Mouse (Mus musculus): Measurements from ENCODE around the gene Rnf151. TPM values are rescaled to one million over a fixed set of nuclear protein-coding genes. Genes with fewer than 3 reads are reported as not detected.
"Not testable (repeated sequence)": the region's sequence is repeated elsewhere in the genome, so short reads cannot be mapped to it uniquely, and the experiment has no call there.

Rnf151 gene
- total RNA-seq, 2 experiments from 2014 or later = not detected

DNA sequence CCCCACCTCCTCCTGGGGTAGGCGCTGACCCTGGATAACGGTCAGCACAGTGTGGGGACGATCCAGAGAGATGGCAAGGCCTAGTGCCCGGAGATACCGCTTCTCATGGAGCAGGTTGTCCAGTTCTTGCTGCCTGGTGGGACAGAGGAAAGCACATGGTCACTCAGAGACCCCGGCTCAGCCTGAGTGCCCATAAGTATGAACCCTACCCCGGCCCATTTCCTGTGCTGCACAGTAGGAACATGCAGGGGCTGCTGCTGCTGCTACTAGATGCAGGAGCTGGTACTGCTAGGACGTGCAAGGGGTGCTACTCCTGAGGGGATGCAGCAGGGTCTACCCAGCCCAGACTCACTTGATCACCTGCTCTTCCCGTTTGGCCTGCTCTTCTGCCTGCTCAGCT lies 16.6 kb downstream of the Rnf151 start:
- no peak for DNase-seq

DNA sequence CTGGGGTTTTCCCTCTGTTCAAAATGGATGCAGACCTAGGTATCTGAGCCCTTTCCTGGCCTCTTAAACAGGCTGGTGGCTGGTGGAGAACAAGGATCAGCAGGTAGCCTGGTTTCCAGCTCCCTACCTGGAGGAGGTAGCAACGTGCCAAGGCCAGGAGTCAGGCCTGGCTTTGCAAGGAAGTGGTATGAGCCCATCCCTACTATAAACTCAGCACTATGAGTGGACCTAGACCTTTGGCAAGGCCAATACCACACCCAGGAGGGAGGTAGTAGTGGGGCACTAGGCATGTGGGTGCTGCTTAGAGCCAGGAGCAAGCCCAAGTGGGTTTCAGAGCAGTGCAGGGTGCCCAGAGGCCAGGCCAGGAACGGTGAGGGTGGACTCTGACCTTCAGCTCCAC lies 18.4 kb downstream of the Rnf151 start:
- no peak for DNase-seq

DNA sequence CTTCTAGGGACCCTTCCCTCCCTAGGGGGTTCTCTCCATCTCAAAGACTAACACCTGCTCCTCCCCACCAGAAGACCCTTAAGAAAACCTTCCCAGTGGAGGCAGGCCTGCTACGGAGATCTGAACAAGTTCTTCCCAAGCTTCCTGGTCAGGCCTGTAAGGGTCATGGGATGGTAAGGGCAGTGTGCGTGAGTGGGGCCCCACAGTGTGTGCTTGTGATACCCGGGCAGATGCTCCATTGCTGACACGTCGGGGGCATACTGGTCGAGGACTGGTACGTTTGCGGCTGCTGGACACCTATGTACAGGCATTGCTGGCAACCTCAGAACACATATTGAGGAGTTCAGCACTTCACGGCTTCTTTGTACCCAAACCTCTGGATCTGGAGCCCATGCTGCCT lies 19.1 kb downstream of the Rnf151 start:
- DNase-seq = no peak

DNA sequence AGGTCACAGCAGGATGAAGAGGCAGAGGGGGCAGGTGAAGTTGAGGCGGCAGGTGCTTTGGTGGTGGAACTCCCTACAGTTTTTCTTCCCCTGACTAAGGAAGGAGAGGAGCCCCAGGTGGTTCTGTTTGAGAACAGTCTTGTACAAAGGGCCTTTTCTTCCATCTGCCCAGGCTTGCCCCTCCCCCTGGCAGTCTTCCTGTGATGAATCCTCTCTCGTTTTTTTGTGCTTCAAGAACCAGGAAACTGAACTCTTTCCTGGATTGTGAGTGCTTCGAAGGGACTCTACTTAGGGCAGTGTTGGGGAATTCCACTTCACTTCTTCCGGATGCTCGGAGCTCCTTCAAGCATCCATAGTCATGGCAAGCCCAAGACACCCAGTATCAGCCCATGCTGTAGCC lies 19.9 kb downstream of the Rnf151 start:
- no peak for DNase-seq

DNA sequence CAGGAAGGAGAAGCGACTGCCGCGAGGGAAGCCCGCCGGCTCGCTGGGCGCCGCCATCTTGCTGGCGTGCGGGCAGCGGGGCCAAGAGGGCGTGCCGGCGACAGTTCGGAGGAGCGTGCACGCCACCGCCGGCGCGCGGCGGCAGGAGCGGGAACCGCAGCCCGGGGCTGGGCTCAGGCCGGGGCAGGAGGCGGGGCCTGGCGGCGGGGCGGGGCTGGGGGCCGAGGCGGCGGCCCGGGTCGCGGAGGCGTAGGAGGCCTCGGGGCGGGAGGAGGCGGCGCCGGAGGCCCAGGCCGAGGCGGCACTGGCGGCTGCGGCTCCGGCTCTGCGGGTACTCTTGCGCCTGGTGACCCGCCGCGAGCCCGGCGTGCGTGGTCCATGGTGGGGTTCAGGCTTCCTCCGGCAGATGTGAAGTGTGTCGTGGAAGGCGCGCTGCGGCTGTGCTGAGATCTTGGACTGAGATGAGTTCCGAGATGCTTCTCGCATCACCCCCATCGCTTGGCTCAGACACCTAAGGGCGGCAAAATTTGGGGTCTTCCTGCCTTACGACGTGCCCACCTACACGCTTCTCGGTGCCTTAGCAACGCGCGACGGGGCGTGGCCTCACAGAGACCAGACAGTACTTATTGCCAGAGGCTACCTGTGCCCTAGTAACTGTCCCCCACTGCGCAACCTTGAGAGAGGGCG lies 21.7 kb downstream of the Rnf151 start, which contains the start of the genes Gfer and Noxo1:
Gene Gfer, minus strand, starts transcription at position 146 of the 687 bp plus-strand sequence.
Gene Noxo1, plus strand, starts transcription at position 224 of the 687 bp plus-strand sequence.
- peak; percentile 93 for DNase-seq

DNA sequence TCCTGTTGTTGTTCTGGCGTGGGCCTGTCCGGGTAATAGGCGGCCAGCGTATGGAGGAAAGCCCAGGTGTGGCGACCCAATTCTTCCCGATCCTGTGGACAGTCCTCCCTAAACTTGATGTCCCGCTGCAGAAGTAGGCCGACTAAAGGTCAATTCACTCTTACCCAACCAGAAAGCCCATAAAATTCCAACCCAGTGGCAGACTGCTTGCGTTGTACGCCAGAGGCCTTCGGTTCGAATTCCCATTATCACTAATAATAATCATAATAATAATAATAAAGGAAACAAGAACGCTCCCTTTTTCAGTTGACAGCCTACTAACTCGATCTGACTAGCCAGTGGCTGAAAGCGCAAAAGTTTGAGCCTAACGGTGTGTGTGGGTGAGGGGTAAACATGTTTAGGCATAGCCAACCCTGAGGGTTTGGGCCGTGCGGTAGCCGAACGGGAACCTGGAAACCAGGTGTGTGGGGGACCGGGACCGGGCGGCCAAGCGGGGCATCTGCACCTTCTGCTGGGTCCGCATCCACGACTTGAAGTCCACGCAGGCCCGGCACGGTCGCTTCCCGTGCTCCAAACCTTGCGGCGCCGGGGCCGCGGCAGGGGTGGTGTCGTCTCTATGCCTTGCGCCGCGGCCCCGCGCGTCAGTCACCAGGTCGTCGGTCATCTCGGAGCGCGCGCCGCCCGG lies 22.4 kb downstream of the Rnf151 start:
- no peak for DNase-seq

DNA sequence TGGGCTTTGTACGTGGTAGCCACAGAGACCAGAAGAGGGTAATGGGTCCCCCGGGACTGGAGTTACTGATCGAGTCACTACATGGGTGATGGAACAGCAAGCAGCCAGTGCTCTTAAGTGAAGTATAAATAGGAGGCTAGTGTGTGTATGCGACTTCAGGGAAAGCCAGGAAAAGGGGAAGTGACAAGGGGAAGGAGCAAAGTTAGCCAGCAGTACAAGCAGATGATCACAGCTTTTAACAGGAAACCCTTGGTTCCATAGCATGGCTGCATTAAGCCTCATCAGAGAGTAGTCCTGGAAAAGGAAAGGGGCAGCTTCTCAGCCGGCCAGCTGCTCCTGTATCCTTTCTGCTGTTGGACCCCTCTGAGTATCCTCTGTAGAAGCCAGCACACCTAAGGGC lies 25.5 kb downstream of the Rnf151 start:
- DNase-seq = no peak

DNA sequence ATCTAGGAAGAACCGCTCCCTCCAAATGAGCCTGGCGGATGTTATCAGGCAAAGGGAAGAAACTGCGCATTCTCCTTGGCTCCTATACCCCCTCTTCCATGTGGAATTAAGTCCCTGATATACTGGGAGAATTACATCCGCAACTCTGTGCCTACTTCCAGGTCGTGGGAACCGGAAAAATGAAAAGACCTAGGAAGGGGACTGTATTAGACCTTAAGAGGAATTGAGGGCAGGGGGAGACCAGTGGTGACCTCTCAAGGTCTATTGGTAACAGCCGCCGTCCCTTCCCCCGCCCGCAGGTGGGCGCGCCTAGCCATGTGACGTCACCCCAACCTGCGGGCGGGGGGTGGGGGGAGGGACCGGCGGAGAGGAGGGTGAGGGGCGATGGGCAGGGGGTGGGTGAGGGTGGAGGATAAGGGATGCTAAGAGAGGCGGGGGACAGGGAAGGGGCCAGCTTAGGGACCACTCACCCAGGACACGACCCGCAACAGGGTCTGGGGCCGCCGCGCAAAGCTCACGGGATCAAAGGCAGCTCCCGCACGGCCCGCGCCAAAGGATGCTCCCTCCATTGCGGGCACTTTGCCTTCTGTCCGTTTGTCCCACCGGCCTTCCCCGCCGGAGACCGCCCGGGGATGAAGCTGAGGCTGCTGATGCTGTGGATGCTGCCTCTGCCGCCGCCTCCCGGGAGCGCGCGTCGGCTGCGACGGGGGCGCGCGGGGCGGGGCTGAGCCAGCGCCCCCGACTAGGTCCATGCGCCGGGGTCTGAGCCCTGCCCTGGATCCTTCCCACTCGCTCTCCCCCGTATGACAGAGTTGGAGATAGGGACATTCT lies 28.4 kb downstream of the Rnf151 start, which contains the start of gene Syngr3:
Gene Syngr3, minus strand, starts transcription at position 705 of the 831 bp plus-strand sequence.
- no peak for DNase-seq

DNA sequence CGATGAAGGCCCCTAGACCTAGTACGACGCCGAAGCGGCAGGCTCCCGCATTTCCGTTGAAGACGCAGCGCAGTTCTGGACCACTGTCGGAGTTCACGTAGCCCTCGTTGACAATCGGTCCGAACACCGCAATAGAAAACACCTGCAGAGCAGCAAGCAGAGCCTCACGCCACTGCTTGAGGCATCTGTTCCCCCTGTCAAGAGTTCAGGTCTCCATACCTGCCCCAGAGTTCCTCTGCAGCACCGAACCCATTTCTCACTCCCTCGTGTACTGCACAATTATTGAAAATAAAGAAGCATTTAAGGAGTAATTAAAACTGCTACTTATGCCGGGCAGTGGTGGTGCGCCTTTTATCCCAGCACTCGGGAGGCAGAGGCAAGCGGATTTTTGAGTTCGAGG lies 30.3 kb downstream of the Rnf151 start:
- no peak for DNase-seq

DNA sequence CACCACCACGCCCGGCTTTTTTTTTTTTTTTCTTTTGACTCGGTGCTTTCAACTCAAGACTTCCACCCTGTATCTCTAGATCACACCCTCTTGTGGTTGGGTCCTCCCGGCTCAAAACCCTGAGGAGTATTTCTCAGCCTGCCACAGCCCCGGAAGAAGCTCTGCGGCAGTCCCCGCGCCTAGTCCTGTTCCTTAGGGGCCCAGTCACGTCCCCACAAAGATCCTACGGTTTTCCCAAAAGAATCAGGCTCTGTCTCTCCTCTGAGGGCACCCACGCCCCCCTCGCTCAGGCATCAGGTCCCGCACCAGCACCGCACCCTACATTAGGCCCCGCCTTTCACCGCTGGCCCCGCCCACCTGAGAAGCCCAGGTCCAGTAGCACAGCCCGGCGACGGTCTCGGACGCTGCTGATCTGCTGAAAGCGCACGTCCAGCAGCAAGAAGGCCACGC lies 30.7 kb downstream of the Rnf151 start:
- peak; percentile 45 for DNase-seq

DNA sequence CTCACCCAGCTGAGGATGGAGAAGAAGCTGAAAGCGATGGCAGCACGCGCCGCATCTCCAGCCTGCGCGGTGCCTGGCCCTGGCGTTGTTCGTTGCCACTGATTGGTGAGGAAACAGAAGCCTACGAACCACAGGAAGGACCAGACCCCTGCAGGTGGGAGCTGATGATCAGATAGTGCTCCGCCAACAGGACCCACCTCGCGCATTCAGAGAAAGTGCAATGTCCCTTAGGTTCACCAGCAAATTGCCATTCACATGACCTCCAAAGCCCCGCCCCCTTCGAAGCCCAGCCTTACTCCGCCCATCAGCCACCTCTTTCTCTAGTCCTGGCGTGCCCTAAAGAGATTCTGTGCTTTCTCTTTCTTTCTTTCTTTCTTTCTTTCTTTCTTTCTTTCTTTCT lies 31.3 kb downstream of the Rnf151 start:
- peak; percentile 39 for DNase-seq

DNA sequence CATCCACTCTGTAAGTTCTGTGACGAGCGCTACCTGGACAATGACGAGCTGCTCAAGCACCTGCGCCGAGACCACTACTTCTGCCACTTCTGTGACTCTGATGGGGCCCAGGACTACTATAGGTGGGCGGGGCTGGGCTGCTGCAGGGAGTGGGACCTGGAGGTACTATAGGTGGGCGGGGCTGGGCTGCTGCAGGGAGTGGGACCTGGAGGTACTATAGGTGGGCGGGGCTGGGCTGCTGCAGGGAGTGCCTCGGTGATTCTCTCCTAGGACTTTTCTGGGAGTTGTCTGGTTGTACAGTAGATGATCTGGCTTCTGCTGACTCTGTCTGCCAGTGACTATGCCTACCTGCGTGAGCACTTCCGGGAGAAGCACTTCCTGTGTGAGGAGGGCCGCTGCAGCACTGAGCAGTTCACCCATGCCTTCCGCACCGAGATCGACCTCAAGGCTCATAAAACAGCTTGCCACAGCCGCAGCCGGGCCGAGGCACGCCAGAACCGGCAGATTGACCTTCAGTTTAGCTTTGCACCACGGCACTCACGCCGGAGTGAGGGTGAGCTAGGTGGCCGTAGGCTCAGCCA lies 40.3 kb downstream of the Rnf151 start:
- no peak for DNase-seq

DNA sequence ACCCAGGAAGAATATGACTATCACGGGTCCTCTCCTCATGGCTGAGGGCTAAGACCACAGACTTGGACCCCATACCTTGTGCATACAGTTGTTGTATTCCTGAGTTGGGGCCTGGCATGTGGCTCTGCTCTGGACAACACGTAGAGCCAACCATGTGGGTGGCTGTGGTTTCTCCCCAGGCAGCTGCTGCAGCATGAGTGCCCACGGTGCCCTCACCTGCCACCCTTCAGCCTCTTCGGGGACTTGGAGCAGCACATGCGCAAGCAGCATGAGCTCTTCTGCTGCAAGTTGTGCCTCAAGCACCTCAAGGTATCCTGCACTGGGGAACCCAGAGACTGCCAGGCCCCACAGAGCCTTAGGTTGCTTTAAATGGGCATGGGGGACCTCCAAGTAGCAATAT lies 41.0 kb downstream of the Rnf151 start:
- DNase-seq = no peak

DNA sequence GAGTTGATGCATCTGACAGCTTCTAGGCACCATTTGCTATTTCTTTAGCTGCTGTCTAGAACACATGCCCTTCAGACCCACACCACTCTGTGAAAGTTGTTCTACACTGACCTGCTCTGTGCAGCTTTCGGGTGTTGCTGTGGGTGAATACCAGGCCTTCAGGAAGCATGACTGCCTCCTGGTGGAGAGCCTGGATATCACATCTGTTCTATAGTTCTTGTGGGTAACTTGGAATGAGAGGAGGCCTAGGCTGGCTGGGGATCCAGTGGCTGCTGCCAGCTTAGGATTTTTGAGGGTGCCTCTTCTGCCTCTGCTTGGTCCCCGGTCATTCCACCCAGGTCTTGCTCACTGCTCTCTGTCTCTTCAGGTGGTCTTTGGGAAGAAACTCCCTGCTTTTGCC lies 41.7 kb downstream of the Rnf151 start:
- peak; percentile 87 for DNase-seq

DNA sequence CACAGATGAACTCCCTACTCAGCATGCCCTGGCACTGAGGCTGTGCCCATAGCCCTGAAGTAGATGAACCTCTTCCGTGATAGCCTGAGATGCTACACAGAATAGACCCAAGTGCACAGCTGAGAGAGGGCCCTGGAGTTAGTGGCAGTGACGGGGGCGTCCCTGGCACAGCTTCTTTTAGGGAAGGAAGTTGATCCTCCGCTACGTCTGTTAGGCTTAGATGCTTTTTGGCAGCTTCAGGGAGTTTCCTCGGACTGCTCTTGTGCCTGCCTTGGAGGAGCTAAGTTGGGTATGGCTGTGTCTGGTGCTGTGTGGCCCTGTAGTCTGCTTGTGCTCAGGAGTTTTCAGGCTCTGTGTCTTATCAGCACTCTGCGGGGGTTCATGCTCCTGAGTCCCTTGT lies 43.6 kb downstream of the Rnf151 start:
- DNase-seq = no peak

DNA sequence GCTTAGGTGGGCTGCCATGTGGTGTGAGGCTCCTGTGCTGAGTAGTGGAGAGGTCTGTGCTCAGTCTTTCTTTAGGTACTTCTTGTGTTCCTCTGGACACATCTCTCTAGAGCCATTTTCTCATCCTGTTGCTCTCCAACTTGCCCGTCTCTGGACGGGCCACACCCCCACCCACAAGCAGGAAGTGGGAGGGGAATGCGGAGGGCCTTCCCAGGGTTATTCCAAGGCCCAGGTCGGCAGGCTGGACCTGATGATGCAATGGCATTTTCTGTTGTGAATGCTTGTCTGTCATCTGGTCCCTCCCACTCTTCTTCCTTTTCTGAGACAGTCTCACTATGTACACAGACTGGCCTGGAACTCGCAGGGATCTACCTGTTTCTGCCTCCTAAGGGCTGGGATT lies 45.7 kb downstream of the Rnf151 start:
- DNase-seq = peak; percentile 56

DNA sequence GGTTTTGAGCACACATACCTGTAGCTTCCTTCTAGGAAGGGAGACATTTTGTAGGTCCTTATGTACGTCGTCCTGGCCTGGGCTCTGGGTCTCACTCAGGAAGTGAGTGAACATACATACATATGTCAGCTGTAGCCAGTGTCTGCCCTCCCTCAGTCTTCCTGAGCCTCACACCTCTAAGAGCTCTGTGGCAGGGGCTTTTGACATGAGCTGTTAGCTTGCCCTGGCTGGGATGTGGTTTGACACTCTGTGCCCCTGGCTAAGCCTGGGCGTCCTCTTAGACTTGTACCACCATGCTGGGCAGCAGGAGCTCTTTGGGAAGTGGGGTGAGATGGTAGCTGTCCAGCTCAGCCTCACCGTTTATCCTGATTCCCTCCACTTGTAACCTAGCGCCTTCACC lies 46.5 kb downstream of the Rnf151 start:
- DNase-seq = no peak

DNA sequence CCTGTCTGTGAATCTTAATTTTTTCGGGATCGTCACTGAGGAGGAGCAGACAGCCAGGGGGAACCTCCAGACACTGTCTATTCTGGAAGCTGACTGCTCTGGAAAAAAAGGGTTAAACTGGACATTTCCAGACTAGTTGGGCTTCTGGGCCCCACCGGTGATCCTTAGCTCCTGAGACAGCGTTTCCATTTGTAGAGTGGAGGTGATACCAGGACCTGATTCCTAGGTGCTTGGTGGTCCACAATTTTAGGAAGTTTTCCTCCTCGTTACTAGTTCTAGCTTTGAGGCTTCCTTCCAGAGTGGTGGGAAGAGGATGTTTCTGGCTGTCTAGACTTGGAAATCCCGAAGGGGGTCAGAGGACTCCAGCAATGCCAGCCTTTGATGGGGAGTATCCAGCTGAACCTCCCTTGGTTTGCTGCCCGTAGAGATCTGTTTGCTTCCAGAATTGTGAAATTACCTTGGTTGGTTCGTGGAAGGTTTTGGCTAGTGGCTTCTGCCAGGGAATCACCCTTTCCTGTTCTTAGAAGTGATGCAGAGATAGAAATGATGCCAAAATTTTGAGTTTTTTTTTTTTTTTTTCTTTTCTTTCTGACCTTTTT lies 47.5 kb downstream of the Rnf151 start:
- DNase-seq = no peak

DNA sequence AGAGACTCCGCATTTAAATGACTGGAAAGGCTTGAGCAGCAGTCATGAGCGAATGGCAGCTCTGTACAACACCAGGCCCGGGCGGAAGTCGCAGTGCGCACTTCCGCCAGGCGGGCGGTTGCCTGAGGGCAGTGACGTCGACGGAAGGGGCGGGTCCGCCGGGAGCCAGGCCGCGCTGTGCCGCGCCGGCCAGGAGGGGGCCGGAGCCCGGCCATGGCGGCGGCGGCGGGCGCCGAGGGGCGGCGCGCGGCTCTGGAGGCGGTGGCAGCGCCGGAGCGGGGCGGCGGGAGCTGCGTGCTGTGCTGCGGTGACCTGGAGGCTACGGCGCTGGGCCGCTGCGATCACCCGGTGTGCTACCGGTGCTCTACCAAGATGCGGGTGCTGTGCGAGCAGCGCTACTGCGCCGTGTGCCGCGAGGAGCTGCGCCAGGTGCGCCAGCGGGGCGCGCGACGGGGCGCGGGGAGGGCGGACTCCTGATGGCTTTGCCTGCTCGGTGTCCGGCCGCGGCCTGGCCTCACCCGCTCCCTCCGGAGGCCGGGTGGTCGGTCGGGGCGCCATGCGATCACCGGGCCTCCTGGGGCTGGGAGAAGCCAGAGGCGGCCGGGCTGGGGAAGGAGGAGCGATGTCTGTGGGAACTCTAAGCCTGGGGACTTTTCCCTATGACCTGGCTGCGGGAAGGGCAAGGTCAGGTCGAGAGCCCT lies 48.2 kb downstream of the Rnf151 start, which contains the start of gene Zfp598:
Gene Zfp598, plus strand, starts transcription at position 143 of the 701 bp plus-strand sequence.
- DNase-seq = peak; percentile 97

DNA sequence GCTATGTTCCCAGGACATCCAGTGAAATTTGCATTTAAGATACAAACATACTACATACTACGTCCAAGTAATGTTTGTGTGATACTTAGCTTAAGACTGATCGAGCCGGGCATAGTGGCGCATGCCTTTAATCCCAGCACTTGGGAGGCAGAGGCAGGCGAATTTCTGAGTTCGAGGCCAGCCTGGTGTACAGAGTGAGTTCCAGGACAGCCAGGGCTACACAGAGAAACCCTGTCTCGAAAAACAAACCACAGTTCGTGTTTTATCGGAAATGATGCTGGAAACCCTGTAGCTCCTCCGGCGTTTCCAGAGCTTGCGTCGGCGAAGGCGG lies 48.7 kb downstream of the Rnf151 start:
- not testable (repeated sequence) for DNase-seq

DNA sequence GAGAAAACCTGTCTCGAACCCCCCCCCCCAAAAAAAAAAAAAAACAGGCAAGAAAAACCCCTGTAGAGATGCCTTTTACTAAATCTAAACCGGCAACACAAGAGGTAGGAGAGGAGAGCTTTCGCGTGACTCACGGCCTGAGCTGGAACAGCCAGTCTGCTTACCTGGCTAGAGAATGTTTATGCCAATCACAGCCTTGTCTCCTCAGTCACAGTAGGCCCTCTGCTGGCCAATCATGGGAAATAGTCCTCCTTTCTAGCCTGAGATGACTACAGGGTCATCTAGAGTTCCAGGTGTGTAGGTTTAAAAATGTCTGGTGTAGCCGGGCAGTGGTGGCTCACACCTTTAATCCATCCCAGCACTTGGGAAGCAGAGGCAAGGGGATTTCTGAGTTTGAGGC lies 50.4 kb downstream of the Rnf151 start:
- DNase-seq = peak; percentile 67

DNA sequence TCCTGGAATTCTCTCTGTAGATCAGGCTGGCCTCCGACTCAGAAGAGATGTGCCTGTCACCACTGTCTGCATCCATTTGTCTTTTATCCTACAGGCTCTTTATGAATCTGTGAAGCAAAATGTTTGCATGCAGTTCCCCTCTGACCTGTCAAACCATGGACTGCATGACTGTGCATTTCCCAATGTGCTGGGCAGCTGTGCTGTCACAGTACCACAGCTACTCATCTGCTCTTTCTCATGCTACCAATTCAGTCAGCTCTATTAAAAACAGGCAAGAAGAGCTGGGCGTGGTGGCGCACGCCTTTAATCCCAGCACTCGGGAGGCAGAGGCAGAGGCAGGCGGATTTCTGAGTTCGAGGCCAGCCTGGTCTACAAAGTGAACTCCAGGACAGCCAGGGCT lies 50.9 kb downstream of the Rnf151 start:
- not testable (repeated sequence) for DNase-seq

Data from heart, postnatal 4 days (tissue).